Mouse (Mus musculus) forebrain, embryonic 13.5 days (tissue): ENCODE measurements at regions not wholly inside any gene's neighbourhood (a gene's known extent, or its start where the extent isn't known, plus 50 kb on each side); places are given as distances from the start of the nearest gene placed in this dataset.
A peak's percentile ranks its signal among the peaks of the same experiment; 100 is the strongest.

Source experiments
- ATAC-seq: fragments of 200-750 bp; cut with Nextera tagmentation; 2 replicates; pipeline ENCODE4 v1.8.0; 2017
- H3K27ac ChIP-seq: fragments of 300-500 bp; sonication (generic); 2 replicates; pipeline ENCODE4 v1.5.1; 2015; ENCODE audit warnings: inconsistent platforms, mild to moderate bottlenecking, moderate library complexity
- H3K27me3 ChIP-seq: fragments of 300-500 bp; sonication (generic); 2 replicates; pipeline ENCODE4 v1.6.1; 2015; ENCODE audit warnings: mild to moderate bottlenecking, inconsistent platforms
- H3K36me3 ChIP-seq: fragments of 300-500 bp; sonication (generic); 2 replicates; pipeline ENCODE4 v1.6.1; 2015; ENCODE audit warnings: mild to moderate bottlenecking, inconsistent platforms; ENCODE audit not compliant: poor library complexity, severe bottlenecking
- H3K4me1 ChIP-seq: fragments of 300-500 bp; sonication (generic); 2 replicates; pipeline ENCODE4 v1.6.1; 2015; ENCODE audit warnings: inconsistent platforms
- H3K4me2 ChIP-seq: fragments of 300-500 bp; sonication (generic); 2 replicates; pipeline ENCODE4 v1.6.1; 2015; ENCODE audit warnings: inconsistent platforms, mild to moderate bottlenecking, moderate library complexity
- H3K4me3 ChIP-seq: fragments of 300-500 bp; sonication (generic); 2 replicates; pipeline ENCODE4 v1.5.1; 2015; ENCODE audit warnings: mild to moderate bottlenecking, inconsistent platforms
- H3K9ac ChIP-seq: fragments of 300-500 bp; sonication (generic); 2 replicates; pipeline ENCODE4 v1.6.1; 2015; ENCODE audit warnings: mild to moderate bottlenecking, inconsistent platforms
- H3K9me3 ChIP-seq: fragments of 300-500 bp; sonication (generic); replicated peaks from 2 replicates; pipeline ENCODE4 v1.6.1; 2016; ENCODE audit warnings: inconsistent platforms
- WGBS: fragments of 180-500 bp; shearing (Covaris S2); methylation state at CpG from one replicate; pipeline ENCODE4 v1.1.7; 2015; 5-methylcytosine and 5-hydroxymethylcytosine counted together

DNA sequence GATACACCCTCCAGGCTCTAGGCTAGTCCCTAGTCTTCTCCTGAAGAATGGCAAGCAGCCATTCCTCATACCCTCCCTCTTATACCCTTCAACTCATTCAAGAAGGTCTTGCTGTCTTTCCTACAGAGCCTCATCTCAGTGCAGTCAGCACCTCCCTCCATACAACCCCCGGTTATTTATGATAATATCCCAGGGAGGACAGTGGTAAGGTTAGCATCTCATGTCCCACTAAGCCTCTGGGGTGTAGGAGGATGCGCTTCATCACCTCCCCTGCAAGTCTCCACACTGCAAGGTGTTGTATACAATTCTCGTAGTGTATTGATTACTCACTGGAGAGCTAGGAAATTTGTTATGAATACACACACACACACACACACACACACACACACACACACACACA, 80.2 kb upstream of the Shisa6 start:
- Histone ChIP-seq H3K9ac (no peak overlapping the region), H3K27ac (no peak overlapping the region), H3K4me1 (0 out of 2 replicates have a peak, but pooled peaks cover 2% of the 10 kb centered on the region), H3K9me3 (no peaks in the 10 kb centered on the region), H3K27me3 (no peaks in the 10 kb centered on the region), H3K4me3 (no peak overlapping the region), H3K36me3 (no peaks in the 10 kb centered on the region), H3K4me2 (no peak overlapping the region)
- 80% methylated on average over 3 of the region's 3 CpGs for WGBS
- no peak for ATAC-seq

DNA sequence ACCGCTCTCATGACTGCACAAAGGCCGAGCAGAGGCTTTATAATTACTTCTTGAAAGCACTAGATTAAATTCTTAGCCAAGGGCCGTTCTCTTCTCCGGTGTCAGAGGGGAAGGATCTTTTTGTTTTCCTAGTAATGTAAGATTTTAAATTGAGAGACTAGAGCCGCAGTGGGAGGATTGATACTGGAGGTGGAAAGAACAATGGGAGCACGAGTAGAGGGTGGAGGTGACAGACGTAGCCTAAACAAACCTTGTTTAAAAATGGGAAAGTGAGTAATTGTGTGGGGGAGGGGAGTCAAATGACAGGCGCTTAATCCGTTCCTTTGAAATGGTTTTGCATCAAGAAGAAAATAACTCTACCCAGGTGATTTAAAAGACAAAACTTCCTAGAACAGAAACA, 80.9 kb upstream of the Shisa6 start:
- no peak overlapping the region for H3K4me2 ChIP-seq
- no peak overlapping the region for H3K9ac ChIP-seq
- no peaks in the 10 kb centered on the region for H3K27me3 ChIP-seq
- no peaks in the 10 kb centered on the region for H3K36me3 ChIP-seq
- H3K9me3 ChIP-seq: no peaks in the 10 kb centered on the region
- H3K27ac ChIP-seq: no peak overlapping the region
- 19% methylated on average over 9 of the region's 9 CpGs for WGBS
- no peak for ATAC-seq
- H3K4me1 ChIP-seq: 0 out of 2 replicates have a peak, but pooled peaks cover 2% of the 10 kb centered on the region
- H3K4me3 ChIP-seq: no peak overlapping the region

DNA sequence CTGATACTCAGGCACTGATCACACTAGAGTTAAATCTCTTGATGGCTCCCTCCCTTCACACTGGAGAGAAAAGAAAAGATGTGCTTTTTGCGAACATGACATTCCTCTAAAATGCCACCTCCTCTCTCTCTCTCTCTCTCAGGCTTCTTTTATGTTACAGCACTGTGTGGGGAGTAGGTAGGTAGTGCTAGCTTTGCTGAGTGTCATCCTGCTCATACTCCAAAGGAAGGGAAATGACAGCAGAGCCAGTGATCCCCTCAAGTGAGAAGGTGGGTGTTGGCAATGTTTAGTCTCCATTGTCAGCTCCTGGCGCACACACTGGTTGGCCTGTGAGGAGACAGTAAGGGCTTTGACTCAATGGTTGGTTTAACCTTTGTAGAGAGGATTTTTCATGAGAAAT, 84.0 kb upstream of the Shisa6 start:
- Histone ChIP-seq H3K27ac (no peak overlapping the region), H3K4me1 (no peaks in the 10 kb centered on the region), H3K4me3 (no peak overlapping the region), H3K9ac (no peak overlapping the region), H3K9me3 (no peaks in the 10 kb centered on the region), H3K36me3 (no peaks in the 10 kb centered on the region), H3K4me2 (no peak overlapping the region), H3K27me3 (no peaks in the 10 kb centered on the region)
- WGBS: 90% methylated on average over 2 of the region's 2 CpGs
- no peak for ATAC-seq

DNA sequence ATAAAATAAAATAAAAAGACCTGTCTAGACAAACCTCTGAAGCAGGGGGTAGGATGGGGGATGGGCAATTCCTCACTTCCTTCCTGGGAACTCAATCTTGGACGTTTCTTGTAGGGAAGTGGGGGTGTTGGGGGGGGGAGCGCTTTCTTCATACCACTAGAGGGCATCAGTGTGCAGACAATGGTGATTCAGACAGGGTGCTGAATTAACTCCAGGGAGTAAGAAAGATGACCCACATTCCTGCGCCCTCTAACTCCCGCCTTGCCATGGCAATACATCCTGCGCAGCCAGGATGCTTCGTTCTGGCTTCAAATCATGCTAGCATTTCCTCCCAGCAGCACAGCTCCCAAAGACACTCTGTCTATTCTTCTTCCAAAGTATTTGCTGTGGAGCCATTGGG, 87.4 kb upstream of the Shisa6 start:
- no peaks in the 10 kb centered on the region for H3K36me3 ChIP-seq
- H3K4me1 ChIP-seq: no peaks in the 10 kb centered on the region
- no peak overlapping the region for H3K27ac ChIP-seq
- no peak overlapping the region for H3K9ac ChIP-seq
- H3K9me3 ChIP-seq: no peaks in the 10 kb centered on the region
- no peak overlapping the region for H3K4me2 ChIP-seq
- no peak overlapping the region for H3K4me3 ChIP-seq
- ATAC-seq: no peak
- 22% methylated on average over 6 of the region's 6 CpGs for WGBS
- no peaks in the 10 kb centered on the region for H3K27me3 ChIP-seq

DNA sequence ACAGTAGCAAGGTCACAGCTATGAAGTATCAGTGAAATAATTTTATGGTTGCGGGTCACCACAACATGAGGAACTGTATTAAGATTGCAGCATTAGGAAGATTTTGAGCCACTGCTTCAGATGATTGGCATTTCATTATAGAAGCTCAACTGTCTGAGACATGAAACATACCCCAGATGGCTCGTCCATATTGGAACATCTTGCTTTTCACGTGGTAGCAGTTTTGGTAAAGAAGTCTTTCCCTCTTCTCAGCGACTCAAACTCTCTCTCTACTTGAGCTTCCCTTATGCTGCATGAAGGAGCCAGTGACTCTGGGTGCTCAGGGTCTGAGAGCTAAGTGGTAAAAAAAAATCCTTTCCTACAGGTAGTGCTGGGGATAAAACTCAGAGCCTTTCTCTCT, 99.7 kb upstream of the Shisa6 start:
- 91% methylated on average over 4 of the region's 4 CpGs for WGBS

DNA sequence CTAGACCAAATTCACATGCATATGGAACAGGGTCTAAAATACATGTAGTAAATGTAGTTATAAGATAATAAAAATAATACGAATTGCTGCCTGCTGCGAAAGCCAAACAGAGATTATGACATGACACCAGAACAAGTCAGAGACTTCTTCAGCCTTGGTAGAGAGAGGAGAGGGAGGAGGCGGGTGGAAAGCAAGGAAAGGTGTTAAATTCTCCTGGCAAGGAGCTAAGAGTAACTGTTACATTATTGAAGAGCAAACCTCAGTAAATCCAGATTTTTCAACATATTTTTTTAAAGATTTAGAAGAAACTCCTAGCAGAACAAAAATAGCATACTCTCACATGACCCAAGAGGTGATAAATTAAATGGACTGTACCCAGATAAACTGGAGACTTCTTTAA, 131.0 kb upstream of the Shisa6 start:
- Histone ChIP-seq H3K27me3 (no peaks in the 10 kb centered on the region), H3K27ac (no peak overlapping the region), H3K4me3 (no peak overlapping the region), H3K4me2 (no peak overlapping the region), H3K9me3 (no peaks in the 10 kb centered on the region), H3K9ac (no peak overlapping the region), H3K4me1 (no peaks in the 10 kb centered on the region), H3K36me3 (no peaks in the 10 kb centered on the region)
- 92% methylated on average over 3 of the region's 3 CpGs for WGBS
- ATAC-seq: no peak

More for the DNA sequence above, 99.7 kb upstream of the Shisa6 start:
- Histone ChIP-seq H3K27ac (no peak overlapping the region), H3K27me3 (no peaks in the 10 kb centered on the region), H3K9ac (no peak overlapping the region), H3K4me1 (no peaks in the 10 kb centered on the region), H3K4me3 (no peak overlapping the region), H3K4me2 (no peak overlapping the region), H3K9me3 (no peaks in the 10 kb centered on the region), H3K36me3 (no peaks in the 10 kb centered on the region)
- ATAC-seq: no peak

DNA sequence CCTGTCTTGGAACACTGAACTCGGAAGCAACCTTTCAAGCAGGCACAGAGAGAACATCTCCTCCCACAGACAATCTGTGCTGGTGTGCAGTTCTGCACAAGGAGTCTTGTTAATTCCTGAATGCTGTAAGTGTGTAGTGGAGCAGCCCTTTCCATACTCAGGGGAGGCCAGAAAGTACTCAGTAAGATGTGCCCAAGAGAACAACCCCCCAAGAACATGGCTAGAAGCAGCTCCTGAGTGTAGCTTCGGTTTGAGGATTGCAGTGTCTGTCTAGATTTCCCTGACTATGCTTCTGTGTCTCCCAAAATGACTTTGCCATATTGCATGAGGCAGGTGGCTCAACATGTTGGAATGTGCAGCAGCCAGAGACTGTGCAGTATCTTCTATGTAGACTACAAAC, 148.8 kb upstream of the Shisa6 start:
- 61% methylated on average over 2 of the region's 2 CpGs for WGBS
- H3K9me3 ChIP-seq: no peaks in the 10 kb centered on the region
- H3K27me3 ChIP-seq: no peaks in the 10 kb centered on the region
- no peak overlapping the region for H3K4me3 ChIP-seq
- no peak for ATAC-seq
- no peak overlapping the region for H3K9ac ChIP-seq
- H3K4me2 ChIP-seq: no peak overlapping the region
- no peak overlapping the region for H3K27ac ChIP-seq
- H3K36me3 ChIP-seq: no peaks in the 10 kb centered on the region
- no peaks in the 10 kb centered on the region for H3K4me1 ChIP-seq

DNA sequence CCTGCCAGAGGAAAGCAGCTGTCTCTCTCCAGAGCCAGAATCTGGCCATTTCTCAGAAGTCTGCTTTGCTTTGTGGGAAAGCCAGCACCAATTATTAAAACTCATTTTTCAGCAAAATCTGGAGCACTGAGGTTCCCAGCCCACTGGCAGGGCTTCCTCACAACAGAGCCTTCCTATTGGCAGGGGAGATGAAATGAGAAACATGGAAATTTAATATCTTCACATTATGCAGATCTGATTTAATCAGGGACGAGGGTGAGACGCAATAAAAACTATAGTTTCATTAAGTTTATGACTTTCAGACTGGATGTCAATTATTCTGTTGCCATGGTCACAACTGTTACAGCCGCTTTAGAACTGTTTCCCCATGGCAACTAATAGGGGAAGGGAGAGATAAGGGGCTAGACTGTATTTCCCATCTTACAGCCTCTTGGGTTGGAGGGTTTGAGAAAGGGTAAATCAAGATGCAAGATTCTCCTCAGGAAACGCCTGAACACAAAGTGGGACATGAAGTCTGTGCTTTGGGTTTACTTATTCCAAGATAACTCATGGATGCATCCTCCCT, 154.4 kb upstream of the Shisa6 start:
- no peaks in the 10 kb centered on the region for H3K4me1 ChIP-seq
- WGBS: 77% methylated on average over 4 of the region's 4 CpGs
- no peaks in the 10 kb centered on the region for H3K27me3 ChIP-seq
- no peaks in the 10 kb centered on the region for H3K9me3 ChIP-seq
- no peak overlapping the region for H3K4me2 ChIP-seq
- no peak overlapping the region for H3K27ac ChIP-seq
- no peak for ATAC-seq
- no peak overlapping the region for H3K4me3 ChIP-seq
- no peaks in the 10 kb centered on the region for H3K36me3 ChIP-seq
- H3K9ac ChIP-seq: no peak overlapping the region

DNA sequence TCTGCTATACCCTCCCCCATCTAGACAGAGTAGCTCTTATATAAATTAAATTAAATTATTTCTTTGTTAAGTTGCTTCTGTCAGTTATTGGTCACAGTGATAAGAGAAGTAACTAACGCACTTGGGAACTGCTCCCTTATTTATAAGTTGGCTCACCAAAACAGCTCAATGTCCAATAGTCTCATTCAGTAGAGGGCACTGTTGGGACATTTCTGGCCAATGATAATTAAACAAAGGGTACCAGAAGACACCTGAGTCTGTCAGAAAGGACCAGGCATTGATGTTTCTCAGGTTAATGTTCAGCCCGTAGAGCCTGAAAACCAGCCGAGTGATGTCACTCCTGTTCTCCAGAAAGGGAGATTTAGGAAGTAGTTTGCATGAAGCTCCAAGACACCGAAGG, 156.1 kb upstream of the Shisa6 start:
- H3K27me3 ChIP-seq: no peaks in the 10 kb centered on the region
- no peak for ATAC-seq
- H3K36me3 ChIP-seq: no peaks in the 10 kb centered on the region
- H3K9ac ChIP-seq: no peak overlapping the region
- H3K4me2 ChIP-seq: no peak overlapping the region
- H3K4me3 ChIP-seq: no peak overlapping the region
- no peak overlapping the region for H3K27ac ChIP-seq
- H3K4me1 ChIP-seq: no peaks in the 10 kb centered on the region
- 91% methylated on average over 4 of the region's 4 CpGs for WGBS
- H3K9me3 ChIP-seq: no peaks in the 10 kb centered on the region

DNA sequence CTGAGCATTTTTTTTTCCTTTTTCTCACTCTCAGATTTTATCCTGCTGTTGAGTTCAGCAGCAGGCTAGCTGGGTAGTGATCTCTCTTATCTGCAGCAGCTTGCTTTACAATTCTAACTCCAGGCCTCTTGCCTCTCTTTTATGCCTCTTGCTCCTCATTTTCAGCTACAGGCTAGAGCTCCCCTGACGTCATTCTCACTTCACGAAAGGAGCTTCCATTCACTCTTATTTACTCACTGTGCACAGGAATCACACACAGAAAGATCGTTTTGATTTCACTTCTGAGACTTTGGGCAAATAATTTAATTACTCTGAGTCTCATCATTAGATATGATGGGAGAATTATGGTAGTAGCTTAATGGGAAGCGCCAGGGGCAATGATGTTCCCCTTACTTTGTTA, 158.4 kb upstream of the Shisa6 start:
- no peak overlapping the region for H3K9ac ChIP-seq
- no peaks in the 10 kb centered on the region for H3K36me3 ChIP-seq
- no peak overlapping the region for H3K27ac ChIP-seq
- H3K27me3 ChIP-seq: no peaks in the 10 kb centered on the region
- no peaks in the 10 kb centered on the region for H3K4me1 ChIP-seq
- H3K9me3 ChIP-seq: no peaks in the 10 kb centered on the region
- no peak for ATAC-seq
- H3K4me3 ChIP-seq: no peak overlapping the region
- no peak overlapping the region for H3K4me2 ChIP-seq
- 58% methylated on average over 4 of the region's 4 CpGs for WGBS

DNA sequence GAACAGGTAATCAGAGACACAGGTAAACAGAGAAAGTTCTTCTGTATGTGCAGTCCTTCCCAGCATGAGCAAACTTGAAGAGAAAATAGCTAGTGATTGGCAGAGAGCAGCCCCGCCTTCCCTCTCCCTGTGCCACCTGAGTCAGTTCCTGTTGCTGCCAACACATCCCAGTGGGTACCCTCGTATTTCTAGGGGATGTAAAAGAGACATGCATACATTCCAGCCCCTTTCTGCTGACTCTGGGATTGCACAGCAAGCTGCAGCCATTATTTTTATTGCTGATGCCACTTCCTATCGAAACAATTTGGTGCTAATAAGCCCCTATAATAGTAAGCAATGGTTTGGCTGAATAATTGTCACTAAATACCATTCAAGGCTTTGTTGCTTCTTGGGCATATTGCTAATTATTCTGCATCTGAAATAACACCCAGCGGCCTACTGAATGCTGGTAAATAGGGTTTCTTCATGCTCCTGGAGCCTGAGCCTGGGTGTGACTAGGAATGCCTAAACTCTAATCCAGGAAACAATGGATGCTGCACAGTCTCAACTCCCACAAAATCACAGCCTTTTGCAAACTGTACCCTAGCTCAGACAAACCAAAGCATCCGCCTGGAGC, 169.0 kb upstream of the Shisa6 start:
- 50% methylated on average over 5 of the region's 5 CpGs for WGBS
- peaks cover 6% of the 10 kb centered on the region for H3K4me1 ChIP-seq
- H3K9ac ChIP-seq: no peak overlapping the region
- H3K9me3 ChIP-seq: peaks cover 4% of the 10 kb centered on the region; the same call in 1 of the 2 replicates
- H3K36me3 ChIP-seq: no peaks in the 10 kb centered on the region
- ATAC-seq: peak; percentile 81
- H3K4me2 ChIP-seq: no peak overlapping the region
- no peak overlapping the region for H3K27ac ChIP-seq
- no peaks in the 10 kb centered on the region for H3K27me3 ChIP-seq
- no peak overlapping the region for H3K4me3 ChIP-seq

DNA sequence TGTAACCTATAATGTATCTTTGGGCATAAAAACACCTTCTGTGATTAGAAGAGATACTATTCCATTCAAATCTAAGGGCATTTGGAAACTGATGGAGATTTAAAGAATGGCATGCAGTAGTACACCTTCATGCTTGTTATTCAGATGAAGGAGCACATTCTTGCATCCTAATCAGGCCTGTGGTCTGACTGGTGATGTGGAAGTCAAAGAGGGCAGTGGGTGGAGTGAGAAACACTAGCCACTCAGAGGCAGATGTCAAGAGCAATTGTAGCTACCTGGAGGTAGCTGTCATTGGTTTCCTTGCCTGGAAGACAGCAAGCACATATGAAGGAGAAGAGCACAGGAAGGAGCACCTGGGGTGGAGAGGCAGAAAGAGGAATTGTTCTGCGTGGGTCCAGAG, 171.0 kb upstream of the Shisa6 start:
- Histone ChIP-seq H3K27me3 (no peaks in the 10 kb centered on the region), H3K27ac (no peak overlapping the region), H3K9ac (no peak overlapping the region), H3K4me2 (no peak overlapping the region), H3K9me3 (peaks cover 4% of the 10 kb centered on the region; the same call in 1 of the 2 replicates), H3K4me3 (no peak overlapping the region), H3K4me1 (peaks cover 6% of the 10 kb centered on the region), H3K36me3 (no peaks in the 10 kb centered on the region)
- no peak for ATAC-seq
- WGBS: 71% methylated on average over 1 of the region's 1 CpGs

DNA sequence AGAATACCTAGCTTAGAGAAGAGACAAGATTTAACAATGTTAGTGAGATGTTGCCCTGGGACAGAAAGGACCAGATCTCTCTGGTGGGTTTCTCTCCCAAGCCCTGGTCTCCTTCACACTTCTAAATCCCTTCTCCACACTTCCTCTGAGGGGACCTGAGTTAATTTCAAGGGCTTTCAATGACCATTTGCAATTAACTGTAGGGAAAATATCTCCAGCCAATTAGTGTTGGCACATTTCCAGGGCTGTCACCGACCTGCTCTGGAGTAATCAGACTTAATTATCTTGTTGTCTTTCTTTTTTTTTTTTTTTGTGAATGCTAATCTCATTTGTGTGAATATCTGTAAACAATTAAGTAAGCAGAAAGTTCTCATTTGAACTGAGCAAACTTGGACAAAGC, 166.3 kb upstream of the Pirt start:
- WGBS: 17% methylated on average over 1 of the region's 1 CpGs
- Histone ChIP-seq H3K9me3 (peaks cover 4% of the 10 kb centered on the region; the same call in 1 of the 2 replicates), H3K36me3 (no peaks in the 10 kb centered on the region), H3K27ac (no peak overlapping the region), H3K4me2 (no peak overlapping the region), H3K4me3 (no peak overlapping the region), H3K9ac (no peak overlapping the region), H3K4me1 (peaks cover 13% of the 10 kb centered on the region), H3K27me3 (no peaks in the 10 kb centered on the region)
- peak; percentile 55; the same call in 1 of the 2 replicates for ATAC-seq
